Mouse (Mus musculus) 416B (cell line): ENCODE results near the gene Fignl2.

Experiments used
- DNase-seq: peaks from one replicate; pipeline ENCODE4 v3.0.0; 2011; ENCODE audit warnings: low read depth

Gene Fignl2

DNA sequence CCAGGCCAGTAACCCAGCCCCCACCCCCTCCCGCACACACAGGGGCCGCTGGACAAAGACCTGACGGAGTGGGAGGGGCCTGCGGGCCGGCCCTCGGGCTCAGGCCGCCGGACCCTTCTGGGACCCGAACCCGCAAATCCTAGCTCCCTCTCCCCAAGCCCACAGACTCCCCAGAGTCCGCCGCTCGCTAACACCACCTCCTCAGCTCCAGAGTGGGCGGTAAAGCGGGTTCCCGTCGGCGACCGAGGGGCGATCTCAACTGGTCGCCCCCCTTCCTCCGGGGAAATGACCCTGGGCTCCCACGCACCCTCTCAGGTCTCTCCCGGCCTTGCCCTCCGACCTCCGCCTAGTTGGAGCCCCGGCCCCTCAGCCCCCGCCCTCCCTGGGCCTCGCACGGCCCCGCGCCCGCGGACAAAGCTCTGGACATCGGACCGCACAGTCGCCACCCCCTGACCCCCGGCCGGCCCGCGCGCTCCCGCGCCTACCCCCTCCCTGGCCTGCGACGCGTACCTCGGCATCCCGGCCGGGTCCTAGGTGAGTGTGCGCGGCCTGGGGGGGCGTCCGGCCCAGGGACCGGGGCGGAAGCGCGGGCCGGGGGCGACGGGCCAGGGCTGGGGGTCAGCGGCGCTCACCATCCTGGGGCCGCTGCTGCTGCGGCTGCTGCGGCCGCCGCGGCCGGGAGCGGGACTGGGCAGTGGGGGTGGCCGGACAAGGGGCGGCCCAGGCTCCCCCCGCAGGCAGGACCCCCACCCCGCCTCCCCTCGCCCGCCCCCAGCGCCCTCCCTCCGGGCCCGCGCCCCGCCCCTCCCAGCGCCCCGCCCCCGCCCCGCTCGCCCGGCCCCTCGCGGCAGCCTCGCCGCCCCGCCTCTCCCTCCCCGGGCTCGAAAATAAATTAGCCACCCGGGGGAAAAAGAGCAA lies at the start of gene Fignl2:
Gene Fignl2 (minus strand): TSS at position 755 of the 918 bp plus-strand sequence.
- no peak for DNase-seq

DNA sequence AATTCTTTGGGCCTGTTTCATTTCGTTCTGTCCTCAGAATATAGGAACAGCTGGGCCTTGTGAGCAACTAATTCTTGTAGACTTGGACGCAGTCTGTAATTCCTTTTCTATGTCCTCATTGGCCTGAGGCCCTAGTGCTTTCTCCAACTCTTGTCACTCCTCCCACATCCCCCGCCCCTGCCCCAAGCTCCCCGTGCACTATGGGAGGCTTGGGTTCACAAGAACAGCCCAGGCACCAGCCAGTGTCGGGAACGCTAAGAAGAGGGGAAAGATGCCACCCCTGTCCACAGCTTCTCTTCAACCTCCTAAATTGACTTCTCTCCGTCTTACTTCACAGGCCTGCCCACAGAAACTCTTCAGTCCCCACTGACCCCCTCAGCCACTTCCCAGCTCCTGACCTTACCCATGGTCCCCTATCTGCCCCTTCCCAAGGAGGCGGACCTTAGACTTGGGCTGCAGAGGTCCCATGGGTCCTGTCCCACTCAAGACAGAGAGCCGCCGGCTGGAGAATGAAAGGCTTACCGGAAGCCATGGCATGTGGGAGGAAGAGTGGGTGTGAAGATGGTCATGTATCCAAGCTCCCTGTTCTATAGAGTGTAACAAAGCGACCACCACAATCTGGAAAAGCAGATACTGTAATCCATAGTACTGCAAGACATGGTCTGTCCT lies 48.6 kb upstream of the Fignl2 start:
- DNase-seq: no peak

DNA sequence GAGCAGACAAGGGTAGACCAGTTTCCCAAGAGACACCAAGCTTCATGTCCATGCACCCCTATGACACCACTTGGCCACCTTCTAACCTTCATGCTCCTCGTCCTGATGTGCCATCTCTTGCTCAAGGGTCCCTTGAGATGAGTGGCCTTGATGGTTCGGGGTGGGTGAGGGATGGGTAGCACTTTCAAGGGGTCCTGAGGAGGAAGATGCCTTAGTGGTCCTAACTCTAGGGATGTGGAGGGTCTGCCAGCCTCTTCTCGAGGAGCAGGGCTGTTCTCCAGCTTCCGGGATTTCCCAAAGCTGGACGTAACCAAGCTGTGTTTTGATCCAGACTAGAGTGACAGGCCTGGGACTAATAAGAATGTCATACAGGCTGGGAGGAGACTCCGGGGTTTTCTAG lies 47.2 kb upstream of the Fignl2 start:
- DNase-seq: no peak

DNA sequence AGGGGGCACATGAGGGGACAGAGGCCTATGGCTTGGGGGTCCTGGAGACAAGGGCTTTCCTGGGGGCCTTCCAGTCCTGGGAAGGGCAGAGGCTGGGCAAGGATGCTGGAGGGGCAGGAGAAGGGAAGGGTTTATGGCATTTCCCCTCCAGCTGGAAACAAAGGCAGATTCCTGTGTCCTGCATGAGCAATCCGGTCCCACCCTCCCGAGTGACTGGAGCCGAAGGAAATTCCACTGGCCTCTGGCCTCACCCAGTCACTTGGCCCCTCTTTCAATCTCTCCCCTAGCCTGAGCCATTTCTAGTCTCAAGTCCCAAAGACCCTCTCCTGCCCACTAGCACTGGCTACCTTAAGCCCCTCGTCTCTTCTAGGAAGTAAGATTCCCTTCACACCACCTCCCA lies 44.8 kb upstream of the Fignl2 start:
- no peak for DNase-seq

DNA sequence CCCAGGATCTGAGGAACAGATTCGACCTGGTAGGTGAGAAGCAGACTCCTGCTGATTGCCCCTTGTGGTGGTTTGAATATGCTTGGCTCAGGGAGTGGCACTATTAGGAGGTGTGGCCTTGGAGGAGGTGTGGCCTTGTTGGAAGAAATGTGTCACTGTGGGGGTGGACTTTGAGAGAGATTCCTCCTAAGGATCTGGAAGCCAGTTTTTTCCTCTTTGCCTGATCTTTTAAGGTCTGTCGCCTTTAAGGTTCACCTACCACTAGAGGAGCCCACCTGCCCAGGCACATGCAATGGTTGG lies 43.9 kb upstream of the Fignl2 start:
- peak; percentile 24 for DNase-seq

DNA sequence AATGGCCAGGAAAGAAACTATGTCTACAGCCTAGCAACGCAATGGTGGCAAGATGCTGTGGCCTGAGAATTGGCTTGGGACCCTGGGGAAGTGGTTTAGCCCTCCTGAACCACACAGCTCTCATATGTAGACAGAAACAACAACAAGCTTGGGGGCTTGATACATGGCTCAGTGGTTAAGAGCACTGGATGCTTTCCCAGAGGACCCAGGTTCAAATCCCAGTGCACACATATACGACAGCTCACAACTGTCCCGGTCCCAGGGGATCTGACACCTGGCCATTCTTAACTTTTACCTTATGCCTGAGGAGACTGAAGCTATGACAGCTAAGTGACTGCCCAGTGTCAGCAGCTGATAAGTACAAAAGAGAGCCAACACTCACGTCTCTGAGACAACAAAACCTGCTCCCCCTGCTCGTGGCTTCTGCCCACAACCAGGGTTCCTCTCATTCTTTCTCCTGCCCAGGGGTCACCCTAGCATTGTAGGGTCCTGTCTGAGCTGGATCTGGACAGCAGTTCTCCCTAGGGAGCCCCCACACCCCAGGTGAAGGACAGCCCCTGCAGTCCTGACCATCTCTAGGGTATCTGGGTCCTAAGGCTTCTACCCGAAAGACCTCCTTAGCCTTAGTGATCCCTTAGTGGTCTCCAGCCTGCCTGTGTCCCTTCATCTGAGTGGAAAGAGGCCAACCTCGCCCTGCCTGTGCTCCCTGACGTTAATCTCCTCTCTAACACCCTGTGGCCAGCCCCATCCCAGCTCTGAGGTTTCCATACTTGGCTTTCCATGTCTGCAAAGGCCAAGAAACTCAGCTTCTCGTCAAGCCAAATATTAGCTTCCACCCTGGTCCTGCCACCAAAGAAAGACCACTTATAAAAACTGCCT lies 43.3 kb upstream of the Fignl2 start:
- DNase-seq: no peak

DNA sequence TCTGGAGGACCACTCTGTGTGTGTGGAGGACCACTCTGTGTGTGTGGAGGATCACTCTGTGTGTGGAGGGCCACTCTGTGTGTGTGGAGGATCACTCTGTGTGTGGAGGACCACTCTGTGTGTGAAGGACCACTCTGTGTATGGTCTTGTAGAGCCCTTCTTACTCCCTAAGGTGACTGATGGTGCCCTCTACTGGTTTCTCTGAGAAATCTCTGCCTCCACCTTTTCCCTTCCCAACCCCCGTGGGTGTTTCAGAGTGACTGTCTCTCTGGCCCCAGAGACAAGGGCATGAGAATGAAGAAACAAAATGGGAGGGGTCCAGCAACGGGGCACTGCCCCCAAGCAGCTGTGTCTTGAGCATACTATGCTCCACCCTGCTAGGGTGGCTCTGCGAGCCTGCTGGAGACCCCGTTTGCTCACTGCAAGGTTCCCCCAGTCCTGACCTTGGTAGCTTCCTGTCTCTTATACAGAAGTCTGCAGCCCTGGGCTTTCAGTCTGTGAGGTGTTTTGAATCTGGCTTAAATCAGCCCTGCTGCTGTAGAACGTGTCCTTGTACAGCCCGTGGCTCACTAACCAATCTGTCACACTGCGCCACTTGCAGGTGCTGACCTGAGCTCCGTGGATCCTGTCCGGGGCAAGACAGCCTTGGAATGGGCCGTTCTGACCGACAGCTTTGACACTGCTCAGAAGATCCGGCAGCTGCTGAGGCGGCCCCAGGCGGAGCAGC lies 40.2 kb upstream of the Fignl2 start:
- peak; percentile 55 for DNase-seq

DNA sequence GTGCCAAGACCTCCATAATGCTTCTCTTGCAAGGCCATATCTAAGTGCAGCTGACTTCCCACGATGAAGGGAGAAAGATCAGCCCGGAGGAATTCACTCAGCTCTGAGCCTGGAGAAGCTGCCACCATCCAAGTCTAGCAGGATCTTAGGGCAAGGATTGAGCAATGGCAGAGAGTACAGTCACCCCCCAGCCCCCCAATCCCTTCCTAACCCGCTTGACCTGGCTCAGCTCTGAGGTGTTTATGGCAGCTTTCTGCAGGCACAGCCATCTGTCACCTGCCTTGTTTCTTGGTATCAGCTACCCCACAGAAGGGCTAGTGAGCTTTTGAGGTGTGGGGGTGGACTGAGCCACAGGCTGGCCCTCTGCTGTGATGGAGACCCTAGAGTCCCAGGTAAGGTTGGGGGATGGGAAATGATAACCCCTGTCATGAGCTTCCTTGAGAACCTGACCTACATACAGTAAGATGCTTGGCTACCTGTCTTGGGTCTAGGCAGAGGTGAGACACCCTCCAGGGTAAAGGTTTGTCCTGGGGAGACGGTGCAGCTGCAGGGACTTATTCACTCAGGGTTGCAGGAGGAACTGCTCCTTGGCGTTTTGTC lies 37.2 kb upstream of the Fignl2 start, which contains the start of gene Ankrd33:
Gene Ankrd33 (plus strand): TSS at position 245 of the 600 bp plus-strand sequence.
- DNase-seq: no peak

DNA sequence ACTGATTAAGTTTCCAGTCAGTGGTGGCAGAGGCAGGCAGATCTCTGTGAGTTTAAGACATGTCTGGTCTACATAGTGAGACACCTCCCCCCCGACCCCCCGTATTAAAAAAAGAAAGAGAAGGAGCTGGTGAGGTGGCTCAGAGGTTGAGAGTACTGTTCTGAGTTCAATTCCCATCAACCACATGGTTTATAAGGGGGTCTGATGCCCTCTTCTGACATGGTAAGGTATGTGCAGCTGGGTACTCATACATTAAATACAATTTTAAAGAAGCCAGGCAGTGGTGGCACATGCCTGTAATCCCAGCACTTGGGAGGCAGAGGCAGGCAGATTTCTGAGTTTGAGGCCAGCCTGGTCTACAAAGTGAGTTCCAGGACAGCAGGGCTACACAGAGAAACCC lies 35.4 kb upstream of the Fignl2 start:
- DNase-seq: peak; percentile 32

DNA sequence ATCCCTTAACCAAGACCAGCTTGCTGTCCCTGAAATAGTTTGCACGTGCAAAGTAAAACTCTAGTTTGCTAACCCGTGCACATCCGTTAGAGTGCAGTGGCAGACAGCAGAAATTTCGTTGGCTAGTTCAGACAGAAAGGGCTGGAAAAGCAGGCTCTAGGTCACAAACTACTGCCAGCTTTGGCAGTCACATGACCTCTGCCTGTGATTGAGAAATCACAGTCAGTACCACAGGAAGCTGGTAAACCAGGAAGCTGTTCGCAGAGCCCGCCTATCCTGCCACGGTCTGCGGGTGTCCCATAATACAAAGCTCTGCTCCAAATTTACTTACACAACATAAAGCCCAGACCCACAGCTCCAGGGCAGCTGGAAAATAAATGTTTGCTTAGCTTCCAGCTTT lies 34.8 kb upstream of the Fignl2 start:
- DNase-seq: peak; percentile 84

DNA sequence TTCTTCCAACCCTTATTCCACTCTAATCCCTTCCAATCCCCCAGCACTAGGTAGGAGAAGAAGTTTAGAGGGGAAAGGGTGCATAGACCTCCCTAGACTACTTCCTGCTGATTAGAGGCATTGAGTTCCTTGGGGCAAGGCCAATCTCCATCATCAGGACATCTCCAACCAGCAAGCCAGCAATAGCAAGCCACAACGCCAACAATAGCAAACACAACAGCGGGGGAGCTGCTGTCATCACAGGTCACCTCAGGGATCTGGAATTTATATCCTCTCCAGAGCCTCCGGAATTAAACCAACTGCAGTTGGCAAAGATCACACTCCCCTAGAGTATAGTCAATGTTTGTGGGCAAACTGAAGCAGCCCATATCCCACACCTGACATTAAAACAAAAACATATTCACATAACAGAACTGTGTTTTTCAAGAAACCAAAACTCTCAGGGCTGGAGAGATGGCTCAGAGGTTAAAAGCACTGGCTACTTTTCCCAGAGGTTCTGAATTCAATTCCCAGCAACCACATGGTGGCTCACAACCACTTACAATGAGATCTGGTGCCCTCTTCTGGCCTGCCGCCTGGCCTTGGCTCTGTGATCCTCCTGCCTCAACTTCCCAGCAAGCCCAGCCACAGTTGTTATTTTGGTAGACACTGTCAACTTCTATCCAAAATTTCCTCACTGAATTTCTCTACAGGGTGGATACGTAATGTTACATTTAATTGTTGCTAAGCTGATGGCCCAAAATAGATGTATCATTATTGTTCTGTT lies 29.7 kb upstream of the Fignl2 start:
- DNase-seq: peak; percentile 38

DNA sequence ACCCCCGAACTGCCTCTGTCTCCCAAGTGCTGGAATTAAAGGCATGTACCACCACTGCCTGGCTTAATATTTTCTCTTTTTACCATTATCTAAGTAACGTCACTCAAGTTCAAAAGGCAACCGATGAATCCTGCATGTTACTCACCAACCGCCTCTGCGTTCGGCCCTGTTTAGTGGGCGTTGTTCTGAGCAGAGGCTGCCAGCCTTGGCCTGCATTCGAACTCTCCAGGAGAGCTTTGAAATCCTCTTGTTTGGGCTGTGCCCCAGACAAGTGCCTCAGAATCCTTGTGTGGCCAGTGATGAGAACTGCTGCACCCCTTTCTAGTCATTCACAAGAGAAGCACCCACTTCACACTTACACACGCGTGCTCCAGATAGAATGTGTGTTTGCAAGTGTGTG lies 27.6 kb upstream of the Fignl2 start:
- DNase-seq: no peak

DNA sequence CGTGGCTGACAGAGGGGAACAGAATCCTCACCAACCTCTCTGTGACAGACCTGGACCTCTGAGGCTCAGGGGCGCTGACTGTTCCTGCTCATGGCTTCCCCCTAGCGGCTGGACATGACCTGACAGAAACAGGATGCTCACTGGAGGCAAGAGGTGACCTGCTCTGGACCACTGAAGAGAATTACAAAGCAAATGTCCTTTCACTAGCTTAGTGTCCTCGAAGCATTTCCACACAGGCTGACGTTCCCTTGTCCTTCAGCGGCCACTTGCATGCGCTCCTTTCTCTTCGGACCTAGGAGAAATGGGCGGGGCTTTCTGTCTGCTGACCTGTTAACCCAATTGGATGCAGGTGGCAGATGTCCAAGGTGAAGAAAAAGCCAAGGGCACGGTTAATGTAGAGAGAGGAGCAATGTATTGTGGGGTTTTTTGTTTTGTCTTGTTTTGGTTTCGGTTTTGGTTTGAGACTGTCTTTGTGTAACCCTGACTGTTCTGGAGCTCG lies 27.2 kb upstream of the Fignl2 start:
- DNase-seq: peak; percentile 66

DNA sequence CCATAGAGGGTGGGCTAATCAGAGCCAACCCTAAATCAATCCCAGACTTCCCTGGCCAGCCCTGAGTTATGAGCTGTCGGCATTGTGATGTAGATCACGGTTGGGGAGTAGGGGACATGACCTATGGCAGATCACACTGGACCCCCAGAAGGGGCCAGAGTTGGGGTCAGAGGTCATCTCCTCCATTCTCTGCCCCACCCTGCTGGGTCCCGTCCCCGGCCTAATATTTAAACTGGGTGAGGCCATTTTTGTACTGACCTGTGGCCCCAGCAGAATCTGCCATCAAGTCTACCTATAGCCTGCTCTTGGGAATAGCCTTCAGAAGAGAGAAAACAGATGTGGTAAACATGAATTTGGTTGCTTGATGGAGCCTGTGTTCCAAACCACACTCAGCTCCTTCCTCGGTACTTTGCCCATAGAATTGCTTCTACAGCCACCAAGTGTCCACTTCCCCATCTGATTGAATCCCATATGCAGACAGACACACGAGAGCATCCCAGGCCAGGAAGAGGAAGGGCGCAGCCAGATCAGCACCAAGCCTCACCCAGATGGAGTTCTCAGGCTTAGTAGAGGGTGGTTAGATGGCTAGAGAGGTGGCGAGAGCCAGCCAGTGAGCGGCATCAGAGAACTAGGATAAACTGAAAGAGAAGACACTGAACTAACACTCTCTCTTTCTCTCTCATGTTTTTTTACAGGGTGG lies 25.4 kb upstream of the Fignl2 start:
- DNase-seq: no peak

DNA sequence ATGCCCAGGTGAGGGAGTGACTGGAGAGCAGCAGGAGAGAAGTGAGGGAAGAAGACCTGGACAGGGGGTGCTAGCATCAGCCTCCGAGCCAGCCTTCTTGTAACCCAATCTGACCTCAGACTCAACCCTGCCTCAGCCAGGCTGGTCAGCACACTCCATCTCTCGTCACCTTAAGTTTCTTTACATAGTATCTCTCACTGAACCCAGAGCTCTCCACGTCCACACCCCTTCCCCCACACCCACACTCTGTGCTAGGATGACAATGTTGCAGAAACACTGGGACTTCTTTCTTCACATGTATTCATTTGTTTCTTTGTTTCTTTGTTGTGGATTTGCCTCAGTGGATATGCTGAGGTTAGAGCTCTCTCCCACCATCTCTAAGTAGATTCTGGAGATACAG lies 22.6 kb upstream of the Fignl2 start:
- no peak for DNase-seq

DNA sequence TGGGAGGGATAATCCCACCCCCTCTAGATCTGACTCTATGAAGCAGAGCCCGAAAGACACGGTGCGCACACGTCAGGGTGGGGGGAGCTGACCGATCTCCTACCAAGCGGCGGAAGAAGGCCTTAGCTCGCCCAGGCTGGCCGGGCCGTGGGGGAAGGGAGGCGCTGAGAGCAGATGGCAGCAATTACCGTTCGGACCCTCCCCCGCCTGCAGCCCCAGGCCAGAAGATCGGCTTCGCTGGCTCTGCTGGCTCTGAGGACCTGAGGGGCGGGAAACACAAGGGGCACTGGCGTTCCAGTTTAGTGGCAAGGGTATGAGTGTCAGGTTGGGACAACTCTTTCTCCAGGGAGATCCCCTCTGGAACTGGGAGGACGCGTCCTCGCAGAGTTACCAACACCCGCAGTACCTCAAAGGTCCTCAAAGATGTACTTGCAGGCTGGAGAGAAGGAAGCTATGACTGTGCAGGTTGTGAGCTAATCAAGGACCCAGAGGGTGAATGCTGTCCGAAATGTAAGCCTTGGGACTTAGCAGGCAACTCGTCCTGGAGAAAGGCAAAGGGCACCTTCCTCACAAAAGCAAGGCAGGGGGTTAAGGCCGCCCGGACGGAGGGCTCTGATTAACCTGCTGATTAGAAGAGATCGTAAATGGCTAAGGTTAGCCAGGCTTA lies 19.8 kb upstream of the Fignl2 start:
- DNase-seq: no peak

DNA sequence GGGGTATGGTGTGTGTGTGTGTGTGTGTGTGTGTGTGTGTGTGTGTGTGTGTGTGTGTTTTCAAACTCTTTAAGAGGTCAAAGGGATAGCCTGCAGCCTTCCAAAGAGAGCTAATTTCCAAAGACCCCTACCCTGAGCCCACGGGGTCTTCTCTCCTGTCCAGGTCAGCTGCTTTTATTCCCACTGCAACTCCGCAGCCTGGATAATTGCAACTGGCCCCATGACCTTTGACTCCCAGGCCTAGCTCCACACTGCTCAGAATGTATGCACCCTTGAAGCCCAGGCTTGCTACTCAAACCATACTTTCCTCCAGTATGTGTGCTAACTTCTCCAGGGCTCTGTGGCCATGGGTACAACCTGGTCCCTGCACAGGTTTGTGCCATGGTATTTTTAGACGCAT lies 17.0 kb upstream of the Fignl2 start:
- no peak for DNase-seq

DNA sequence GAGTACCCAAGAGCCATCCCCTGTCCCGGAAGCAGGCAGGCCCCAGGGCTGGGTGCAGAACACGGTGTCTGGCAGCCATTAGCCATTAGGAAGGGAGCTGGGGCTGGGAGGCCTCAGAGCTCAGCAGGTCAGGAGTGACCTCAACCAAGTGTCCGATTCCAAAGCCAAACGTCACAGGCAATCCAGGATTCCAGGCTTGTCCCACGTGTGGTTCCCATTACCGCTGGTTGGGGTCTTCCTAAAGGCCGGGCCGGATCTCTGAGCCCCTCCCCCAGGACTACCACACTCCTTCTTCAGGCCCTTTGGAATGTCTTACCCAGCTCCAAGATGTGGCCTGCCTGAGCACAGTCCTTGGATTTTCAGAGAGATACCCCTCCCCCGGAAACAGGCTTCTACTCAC lies 16.6 kb upstream of the Fignl2 start:
- DNase-seq: no peak

DNA sequence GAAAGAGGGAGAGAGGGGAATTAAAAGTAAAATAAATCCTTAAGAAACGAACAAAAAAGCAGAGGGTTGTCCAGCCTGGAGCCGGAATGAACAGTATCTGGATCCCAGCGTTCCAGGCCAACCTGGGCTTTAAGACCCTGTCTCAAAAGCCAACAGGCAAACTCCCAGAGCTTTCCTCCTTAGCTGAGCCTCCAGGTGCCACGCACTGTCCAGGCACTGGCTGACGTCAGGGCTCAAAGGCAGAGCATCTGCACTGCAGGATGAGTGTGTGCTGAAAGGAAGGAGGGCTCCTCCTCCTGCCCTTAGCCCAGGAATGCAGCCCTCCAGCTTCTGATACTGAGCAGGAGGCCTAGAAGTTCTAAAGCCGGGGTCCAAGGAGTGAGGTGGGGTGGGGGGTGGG lies 15.6 kb upstream of the Fignl2 start:
- DNase-seq: no peak
